Mouse (Mus musculus) testis, adult 2 months (tissue): ENCODE results near the gene Msx2.

Experiments
- CTCF ChIP-seq: fragments of 200-500 bp; IDR thresholded peaks from 2 replicates; pipeline ENCODE4 v1.5.1; 2012; ENCODE audit warnings: low read depth, mild to moderate bottlenecking, inconsistent platforms, low read length, moderate library complexity; ENCODE audit not compliant: control insufficient read depth, insufficient read depth, insufficient replicate concordance
- POLR2A ChIP-seq: fragments of 200-500 bp; IDR thresholded peaks from 2 replicates; pipeline ENCODE4 v1.6.1; 2012; ENCODE audit warnings: low read depth, mild to moderate bottlenecking, inconsistent platforms, low read length, moderate library complexity; ENCODE audit not compliant: control insufficient read depth

DNA sequence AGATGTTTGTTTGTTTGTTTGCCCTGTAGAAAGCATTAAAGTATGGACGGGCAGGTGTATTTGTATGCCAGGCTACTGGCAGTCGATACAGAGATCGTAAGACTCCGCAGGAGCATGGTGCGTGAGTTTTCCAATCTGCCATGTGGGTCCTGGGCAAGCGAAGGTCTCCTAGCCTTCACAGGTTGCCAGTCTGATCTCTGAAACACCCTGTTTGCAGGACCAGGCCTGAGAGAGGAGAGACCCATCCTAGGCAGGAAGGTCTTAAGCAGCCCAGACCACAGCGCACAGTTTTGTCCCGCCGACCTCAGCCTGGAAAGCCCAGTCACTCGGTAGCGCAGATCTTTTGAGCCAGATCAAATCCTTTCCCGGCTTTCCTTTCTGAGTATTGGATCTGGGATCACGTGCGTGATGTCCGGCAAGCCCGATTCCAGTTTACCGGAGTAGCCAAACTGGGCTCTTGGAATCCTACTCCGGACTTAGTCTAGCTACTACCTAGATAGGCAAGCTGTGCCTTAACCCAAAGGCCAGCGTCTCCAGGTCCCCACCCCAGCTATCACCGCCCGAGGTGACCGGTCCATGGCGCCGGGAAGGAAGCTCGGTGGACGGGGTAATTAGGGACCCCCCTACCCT is 7.6 kb downstream of the Msx2 start:
- TF ChIP-seq CTCF (no peak), POLR2A (no peak)
